Mouse (Mus musculus): ENCODE data around the gene Hmgcll1. TPM values are rescaled to one million over a fixed set of nuclear protein-coding genes. Genes with fewer than 3 reads are reported as not detected.

Gene Hmgcll1
- total RNA-seq, 1 experiment from 2014 or later, result not detected

- no peak for ATAC-seq (replicated peaks; ENCODE audit: insufficient number of reproducible peaks, low FRiP score, low TSS enrichment, poor library complexity, severe bottlenecking)
Measured at GRCm38 (mm10) chr9:76179221-76179620, 164.6 kb downstream of the Hmgcll1 start.

Other genes starting within 250 kb of the Hmgcll1 start
- gene Bmp5, start 239.5 kb upstream of the Hmgcll1 start, total RNA-seq (2017), result not detected in 3 replicates
- gene Gfral, start 198.8 kb downstream of the Hmgcll1 start, total RNA-seq (2017), result not detected in 3 replicates